Mouse (Mus musculus): Measurements from ENCODE around the gene Elf5. TPM values are rescaled to one million over a fixed set of nuclear protein-coding genes. Genes with fewer than 3 reads are reported as not detected.

The Elf5 gene
- polyA plus RNA-seq, 1 experiment from 2014 or later: not detected

GRCm38 (mm10) chr2:103476657-103477056, 65.2 kb downstream of the Elf5 start:
- H3K4me1 ChIP-seq (replicated peaks): peaks cover 12% of the 10 kb centered on the region; the same call in 1 of the 2 replicates
- no peaks in the 10 kb centered on the region for H3K27me3 ChIP-seq (replicated peaks)
- 71% methylated on average over 11 of the region's 11 CpGs for WGBS
- no peak overlapping the region for H3K27ac ChIP-seq (ENCODE audit: poor library complexity, severe bottlenecking)
- no peak overlapping the region for H3K4me2 ChIP-seq
- no peak for ATAC-seq (ENCODE audit: insufficient number of reproducible peaks, low FRiP score)
- peaks cover 34% of the 10 kb centered on the region for H3K36me3 ChIP-seq
- H3K4me3 ChIP-seq: no peak overlapping the region
- no peak overlapping the region for H3K9ac ChIP-seq
- H3K9me3 ChIP-seq (replicated peaks): no peaks in the 10 kb centered on the region

GRCm38 (mm10) chr2:103477456-103477855, 66.0 kb downstream of the Elf5 start:
- ATAC-seq (ENCODE audit: insufficient number of reproducible peaks, low FRiP score): no peak
- Histone ChIP-seq H3K27ac (ENCODE audit: poor library complexity, severe bottlenecking) (no peak overlapping the region), H3K4me3 (no peak overlapping the region), H3K36me3 (peaks cover 32% of the 10 kb centered on the region), H3K4me2 (no peak overlapping the region), H3K9me3 (replicated peaks) (no peaks in the 10 kb centered on the region), H3K27me3 (replicated peaks) (no peaks in the 10 kb centered on the region), H3K4me1 (replicated peaks) (peaks cover 18% of the 10 kb centered on the region; the same call in 1 of the 2 replicates), H3K9ac (no peak overlapping the region)
- WGBS: 71% methylated on average over 4 of the region's 4 CpGs

- Histone ChIP-seq H3K36me3 (peaks cover 24% of the 10 kb centered on the region), H3K27ac (ENCODE audit: poor library complexity, severe bottlenecking) (no peak overlapping the region), H3K4me2 (no peak overlapping the region), H3K4me1 (replicated peaks) (peaks cover 23% of the 10 kb centered on the region), H3K27me3 (replicated peaks) (no peaks in the 10 kb centered on the region), H3K9me3 (replicated peaks) (no peaks in the 10 kb centered on the region), H3K4me3 (no peak overlapping the region), H3K9ac (no peak overlapping the region)
- ATAC-seq (ENCODE audit: insufficient number of reproducible peaks, low FRiP score): no peak
- 93% methylated on average over 3 of the region's 3 CpGs for WGBS
Measured at GRCm38 (mm10) chr2:103478326-103478725, 66.8 kb downstream of the Elf5 start.

GRCm38 (mm10) chr2:103480240-103480639, 68.8 kb downstream of the Elf5 start:
- peak; percentile 66 for ATAC-seq (ENCODE audit: insufficient number of reproducible peaks, low FRiP score)
- no peaks in the 10 kb centered on the region for H3K27me3 ChIP-seq (replicated peaks)
- H3K4me1 ChIP-seq (replicated peaks): peaks cover 32% of the 10 kb centered on the region
- H3K27ac ChIP-seq (ENCODE audit: poor library complexity, severe bottlenecking): no peak overlapping the region; the same call in 1 of the 2 replicates
- peak overlapping the region; percentile 3; the same call in 1 of the 2 replicates for H3K4me2 ChIP-seq
- H3K9ac ChIP-seq: no peak overlapping the region
- H3K9me3 ChIP-seq (replicated peaks): no peaks in the 10 kb centered on the region
- H3K4me3 ChIP-seq: no peak overlapping the region
- 77% methylated on average over 8 of the region's 8 CpGs for WGBS
- peaks cover 6% of the 10 kb centered on the region for H3K36me3 ChIP-seq

GRCm38 (mm10) chr2:103480871-103481270, 69.4 kb downstream of the Elf5 start:
- no peak overlapping the region for H3K9ac ChIP-seq
- WGBS: 83% methylated on average over 4 of the region's 4 CpGs
- H3K27me3 ChIP-seq (replicated peaks): no peaks in the 10 kb centered on the region
- H3K4me2 ChIP-seq: peak overlapping the region; percentile 3; the same call in 1 of the 2 replicates
- H3K4me3 ChIP-seq: no peak overlapping the region
- no peaks in the 10 kb centered on the region for H3K9me3 ChIP-seq (replicated peaks)
- ATAC-seq (ENCODE audit: insufficient number of reproducible peaks, low FRiP score): no peak
- no peak overlapping the region for H3K27ac ChIP-seq (ENCODE audit: poor library complexity, severe bottlenecking)
- H3K36me3 ChIP-seq: peaks cover under 1% of the 10 kb centered on the region; the same call in 1 of the 2 replicates
- peaks cover 32% of the 10 kb centered on the region for H3K4me1 ChIP-seq (replicated peaks)

- Histone ChIP-seq H3K27ac (ENCODE audit: poor library complexity, severe bottlenecking) (no peak overlapping the region), H3K9ac (no peak overlapping the region), H3K36me3 (no peaks in the 10 kb centered on the region; the same call in 1 of the 2 replicates), H3K4me1 (replicated peaks) (peaks cover 31% of the 10 kb centered on the region), H3K27me3 (replicated peaks) (no peaks in the 10 kb centered on the region), H3K4me2 (peak overlapping the region; percentile 28; the same call in 1 of the 2 replicates), H3K9me3 (replicated peaks) (no peaks in the 10 kb centered on the region), H3K4me3 (no peak overlapping the region)
- 77% methylated on average over 11 of the region's 11 CpGs for WGBS
- no peak for ATAC-seq (ENCODE audit: insufficient number of reproducible peaks, low FRiP score)
Measured at GRCm38 (mm10) chr2:103481314-103482231, 70.1 kb downstream of the Elf5 start.

GRCm38 (mm10) chr2:103483289-103483985, 71.9 kb downstream of the Elf5 start:
- Histone ChIP-seq H3K9me3 (replicated peaks) (no peaks in the 10 kb centered on the region), H3K4me3 (peak overlapping the region; percentile 78), H3K27me3 (replicated peaks) (no peaks in the 10 kb centered on the region), H3K9ac (peak overlapping the region; percentile 93; the same call in 1 of the 2 replicates), H3K36me3 (no peaks in the 10 kb centered on the region), H3K27ac (ENCODE audit: poor library complexity, severe bottlenecking) (no peak overlapping the region), H3K4me2 (peak overlapping the region; percentile 88), H3K4me1 (replicated peaks) (peaks cover 26% of the 10 kb centered on the region)
- 46% methylated on average over 7 of the region's 7 CpGs for WGBS
- no peak for ATAC-seq (ENCODE audit: insufficient number of reproducible peaks, low FRiP score)

GRCm38 (mm10) chr2:103483986-103484520, 72.6 kb downstream of the Elf5 start:
- no peaks in the 10 kb centered on the region for H3K36me3 ChIP-seq
- H3K27ac ChIP-seq (ENCODE audit: poor library complexity, severe bottlenecking): peak overlapping the region; percentile 96; the same call in 1 of the 2 replicates
- peak; percentile 31 for ATAC-seq (ENCODE audit: insufficient number of reproducible peaks, low FRiP score)
- peaks cover 26% of the 10 kb centered on the region for H3K4me1 ChIP-seq (replicated peaks)
- 15% methylated on average over 5 of the region's 5 CpGs for WGBS
- H3K4me3 ChIP-seq: peak overlapping the region; percentile 78
- no peaks in the 10 kb centered on the region for H3K27me3 ChIP-seq (replicated peaks)
- H3K4me2 ChIP-seq: peak overlapping the region; percentile 88
- peak overlapping the region; percentile 93 for H3K9ac ChIP-seq
- H3K9me3 ChIP-seq (replicated peaks): no peaks in the 10 kb centered on the region

GRCm38 (mm10) chr2:103484617-103485401, 73.3 kb downstream of the Elf5 start, which contains the start of gene Cat:
Cat (minus strand) TSS chr2:103485160.
- peak within 1 kb of the TSS; percentile 93 for H3K9ac ChIP-seq
- under 1% methylated on average over 41 of the region's 41 CpGs for WGBS
- peaks cover 33% of the 10 kb centered on the region for H3K4me1 ChIP-seq (replicated peaks)
- H3K27me3 ChIP-seq (replicated peaks): no peaks in the 10 kb centered on the region
- H3K36me3 ChIP-seq: no peaks in the 10 kb centered on the region
- H3K9me3 ChIP-seq (replicated peaks): no peaks in the 10 kb centered on the region
- peak within 1 kb of the TSS; percentile 78 for H3K4me3 ChIP-seq
- peak; percentile 99 for ATAC-seq (ENCODE audit: insufficient number of reproducible peaks, low FRiP score)
- H3K4me2 ChIP-seq: peak within 1 kb of the TSS; percentile 88
- H3K27ac ChIP-seq (ENCODE audit: poor library complexity, severe bottlenecking): peak within 1 kb of the TSS; percentile 96

- Histone ChIP-seq H3K27ac (ENCODE audit: poor library complexity, severe bottlenecking) (no peak overlapping the region), H3K9ac (no peak overlapping the region), H3K4me1 (replicated peaks) (0 out of 2 replicates have a peak, but pooled peaks cover 8% of the 10 kb centered on the region), H3K9me3 (replicated peaks) (no peaks in the 10 kb centered on the region), H3K4me2 (no peak overlapping the region), H3K4me3 (no peak overlapping the region), H3K27me3 (replicated peaks) (no peaks in the 10 kb centered on the region), H3K36me3 (no peaks in the 10 kb centered on the region)
- ATAC-seq (ENCODE audit: insufficient number of reproducible peaks, low FRiP score): no peak
- WGBS: 84% methylated on average over 4 of the region's 4 CpGs
Measured at GRCm38 (mm10) chr2:103492526-103492925, 81.0 kb downstream of the Elf5 start.

Measured in heart, embryonic 12.5 days (tissue).